Mouse (Mus musculus) C2C12 (cell line): Measurements from ENCODE around the gene Tlr12. TPM values are rescaled to one million over a fixed set of nuclear protein-coding genes. Genes with fewer than 3 reads are reported as not detected.

Experiments
- H3K27me3 ChIP-seq: one replicate; pipeline ENCODE4 v1.6.1; 2011; ENCODE audit not compliant: control insufficient read depth, insufficient read depth, insufficient read length
- H3K36me3 ChIP-seq: one replicate; pipeline ENCODE4 v1.6.1; 2011; ENCODE audit not compliant: control insufficient read depth, insufficient read depth
- H3K4me3 ChIP-seq: one replicate; pipeline ENCODE4 v1.5.1; 2011; ENCODE audit warnings: mild to moderate bottlenecking, control low read depth; ENCODE audit not compliant: poor library complexity, insufficient read depth, severe bottlenecking
- H3K79me2 ChIP-seq: one replicate; pipeline ENCODE4 v1.6.1; 2011; ENCODE audit not compliant: control insufficient read depth, insufficient read depth
- H3K79me3 ChIP-seq: one replicate; pipeline ENCODE4 v1.6.1; 2011; ENCODE audit warnings: low read depth, control low read depth
- H3ac ChIP-seq: one replicate; pipeline ENCODE3; 2011; ENCODE audit warnings: low read depth; ENCODE audit not compliant: control insufficient read depth, insufficient read length
- CEBPB ChIP-seq: IDR thresholded peaks from one replicate; pipeline ENCODE4 v1.6.1; 2011; ENCODE audit warnings: low read depth, mild to moderate bottlenecking, control low read depth, moderate library complexity
- CTCF ChIP-seq: IDR thresholded peaks from one replicate; pipeline ENCODE4 v1.5.1; 2011; ENCODE audit not compliant: control insufficient read depth, insufficient read depth, insufficient read length
- FOSL1 ChIP-seq: IDR thresholded peaks from one replicate; pipeline ENCODE4 v1.8.0; 2011; ENCODE audit warnings: mild to moderate bottlenecking, low read length; ENCODE audit not compliant: poor library complexity, insufficient read depth, severe bottlenecking
- MAX ChIP-seq: IDR thresholded peaks from one replicate; pipeline ENCODE4 v1.6.1; 2011; ENCODE audit warnings: mild to moderate bottlenecking, control low read depth
- MYOD1 ChIP-seq: IDR thresholded peaks from one replicate; pipeline ENCODE4 v1.6.1; 2011; ENCODE audit warnings: low read depth; ENCODE audit not compliant: control insufficient read depth, insufficient read length
- MYOG ChIP-seq: IDR thresholded peaks from one replicate; pipeline ENCODE4 v1.6.1; 2011; ENCODE audit not compliant: control insufficient read depth, insufficient read length; ENCODE audit errors: extremely low read depth
- USF1 ChIP-seq: IDR thresholded peaks from one replicate; pipeline ENCODE4 v1.6.1; 2011; ENCODE audit warnings: low read depth, mild to moderate bottlenecking, control low read depth, moderate library complexity
- polyA plus RNA-seq: library from polyadenylated mRNA; unstranded; fragments of >200 nt; fragmentation: generic; extraction: Trizol; gene quantifications from one replicate; pipeline ENCODE4 v1.2.1, GENCODE M21; 2012; ENCODE audit warnings: missing spikeins

The Tlr12 gene
- polyA plus RNA-seq, 1 experiment, result not detected

- TF ChIP-seq MYOG (no peak), MYOD1 (peak; percentile 53)
These were observed 23.6 kb upstream of the Tlr12 start for GRCm38 (mm10) chr4:128641766-128642717.

GRCm38 (mm10) chr4:128638265-128638923 is 20.0 kb upstream of the Tlr12 start:
- no peak overlapping the region for H3ac ChIP-seq
- no peak for TF ChIP-seq MYOD1
- TF ChIP-seq CTCF, result no peak
- no peak for TF ChIP-seq MYOG
- no peak for TF ChIP-seq MAX
- H3K4me3 ChIP-seq, result no peak overlapping the region
- no peaks in the 10 kb centered on the region for H3K79me3 ChIP-seq
- H3K36me3 ChIP-seq, result no peaks in the 10 kb centered on the region
- no peaks in the 10 kb centered on the region for H3K27me3 ChIP-seq
- no peaks in the 10 kb centered on the region for H3K79me2 ChIP-seq

More at GRCm38 (mm10) chr4:128641766-128642717, 23.6 kb upstream of the Tlr12 start:
- no peaks in the 10 kb centered on the region for H3K79me3 ChIP-seq
- no peaks in the 10 kb centered on the region for H3K36me3 ChIP-seq
- no peaks in the 10 kb centered on the region for H3K27me3 ChIP-seq
- H3K79me2 ChIP-seq, result no peaks in the 10 kb centered on the region
- H3K4me3 ChIP-seq, result no peak overlapping the region
- H3ac ChIP-seq, result no peak overlapping the region

GRCm38 (mm10) chr4:128637250-128637649 is 18.8 kb upstream of the Tlr12 start:
- Histone ChIP-seq H3K79me3 (no peaks in the 10 kb centered on the region), H3K79me2 (no peaks in the 10 kb centered on the region), H3K36me3 (no peaks in the 10 kb centered on the region), H3ac (no peak overlapping the region), H3K4me3 (no peak overlapping the region), H3K27me3 (no peaks in the 10 kb centered on the region)
- TF ChIP-seq MYOD1 (peak; percentile 52), MYOG (no peak)

- no peaks in the 10 kb centered on the region for H3K36me3 ChIP-seq
- TF ChIP-seq USF1 (no peak), CEBPB (no peak), MAX (no peak), CTCF (no peak), MYOG (no peak), FOSL1 (no peak), MYOD1 (no peak)
- H3K79me3 ChIP-seq, result no peaks in the 10 kb centered on the region
- no peaks in the 10 kb centered on the region for H3K27me3 ChIP-seq
- H3ac ChIP-seq, result no peak overlapping the region
- H3K79me2 ChIP-seq, result no peaks in the 10 kb centered on the region
- no peak overlapping the region for H3K4me3 ChIP-seq
These were observed 17.6 kb upstream of the Tlr12 start for GRCm38 (mm10) chr4:128635894-128636585.

GRCm38 (mm10) chr4:128635451-128635850 is 17.0 kb upstream of the Tlr12 start:
- no peaks in the 10 kb centered on the region for H3K79me3 ChIP-seq
- no peak for TF ChIP-seq CTCF
- TF ChIP-seq FOSL1, result no peak
- TF ChIP-seq CEBPB, result no peak
- TF ChIP-seq MYOG, result no peak
- no peak for TF ChIP-seq MAX
- no peak for TF ChIP-seq USF1
- TF ChIP-seq MYOD1, result no peak
- H3K27me3 ChIP-seq, result no peaks in the 10 kb centered on the region
- no peaks in the 10 kb centered on the region for H3K79me2 ChIP-seq
- no peak overlapping the region for H3ac ChIP-seq
- no peaks in the 10 kb centered on the region for H3K36me3 ChIP-seq
- no peak overlapping the region for H3K4me3 ChIP-seq

- Histone ChIP-seq H3K4me3 (no peak overlapping the region), H3K79me3 (no peaks in the 10 kb centered on the region), H3K27me3 (no peaks in the 10 kb centered on the region), H3K36me3 (no peaks in the 10 kb centered on the region), H3ac (no peak overlapping the region), H3K79me2 (no peaks in the 10 kb centered on the region)
- TF ChIP-seq MYOD1 (no peak), CEBPB (no peak), USF1 (no peak), MAX (no peak), CTCF (no peak), MYOG (no peak), FOSL1 (no peak)
These were observed 2.7 kb upstream of the Tlr12 start for GRCm38 (mm10) chr4:128621109-128621508.
